Mouse (Mus musculus) neural tube, embryonic 13.5 days (tissue): ENCODE data around the gene Ddx47. TPM values are rescaled to one million over a fixed set of nuclear protein-coding genes. Genes with fewer than 3 reads are reported as not detected.
A peak's percentile ranks its signal among the peaks of the same experiment; 100 is the strongest.

ENCODE experiments used
- ATAC-seq: fragments of 200-750 bp; cut with Nextera tagmentation; 2 replicates; pipeline ENCODE4 v1.8.0; 2017; ENCODE audit warnings: low read depth, mild to moderate bottlenecking, moderate TSS enrichment, moderate library complexity
- H3K27ac ChIP-seq: fragments of 300-500 bp; sonication (generic); replicated peaks from 2 replicates; pipeline ENCODE4 v1.5.1; 2015; ENCODE audit warnings: moderate library complexity, mild to moderate bottlenecking, inconsistent platforms
- H3K27me3 ChIP-seq: fragments of 300-500 bp; sonication (generic); 2 replicates; pipeline ENCODE4 v1.6.1; 2015; ENCODE audit warnings: mild to moderate bottlenecking, inconsistent platforms
- H3K36me3 ChIP-seq: fragments of 300-500 bp; sonication (generic); 2 replicates; pipeline ENCODE4 v1.6.1; 2015; ENCODE audit warnings: mild to moderate bottlenecking, inconsistent platforms
- H3K4me1 ChIP-seq: fragments of 300-500 bp; sonication (generic); replicated peaks from 2 replicates; pipeline ENCODE4 v1.6.1; 2015; ENCODE audit warnings: inconsistent platforms
- H3K4me2 ChIP-seq: fragments of 300-500 bp; sonication (generic); 2 replicates; pipeline ENCODE4 v1.6.1; 2015; ENCODE audit warnings: inconsistent platforms, mild to moderate bottlenecking, moderate library complexity
- H3K4me3 ChIP-seq: fragments of 300-500 bp; sonication (generic); 2 replicates; pipeline ENCODE4 v1.5.1; 2015; ENCODE audit warnings: mild to moderate bottlenecking, inconsistent platforms
- H3K9ac ChIP-seq: fragments of 300-500 bp; sonication (generic); 2 replicates; pipeline ENCODE4 v1.6.1; 2015; ENCODE audit warnings: moderate library complexity, mild to moderate bottlenecking, inconsistent platforms
- H3K9me3 ChIP-seq: fragments of 300-500 bp; sonication (generic); 2 replicates; pipeline ENCODE4 v1.6.1; 2016; ENCODE audit warnings: inconsistent platforms
- WGBS: fragments of 180-500 bp; shearing (Covaris S2); methylation state at CpG from one replicate; pipeline ENCODE4 v1.1.7; 2015; 5-methylcytosine and 5-hydroxymethylcytosine counted together
- polyA plus RNA-seq: library from polyadenylated mRNA; unstranded; fragments of >200 nt; fragmentation: Nextera tagmentation; extraction: Ambion mirVana; gene quantifications from 2 replicates; pipeline ENCODE4 v1.2.1, GENCODE M21; 2015

Gene Ddx47
- polyA plus RNA-seq, 1 experiment from 2014 or later = 77.3 TPM

GRCm38 (mm10) chr6:135053789-135054188, 42.4 kb downstream of the Ddx47 start:
- H3K9me3 ChIP-seq = no peaks in the 10 kb centered on the region
- no peak overlapping the region for H3K9ac ChIP-seq
- no peaks in the 10 kb centered on the region for H3K27me3 ChIP-seq
- no peak overlapping the region for H3K4me3 ChIP-seq
- no peak overlapping the region for H3K27ac ChIP-seq
- H3K4me1 ChIP-seq = no peaks in the 10 kb centered on the region; the same call in 1 of the 2 replicates
- WGBS = 73% methylated on average over 3 of the region's 3 CpGs
- H3K36me3 ChIP-seq = no peaks in the 10 kb centered on the region
- no peak overlapping the region for H3K4me2 ChIP-seq
- no peak for ATAC-seq

DNA sequence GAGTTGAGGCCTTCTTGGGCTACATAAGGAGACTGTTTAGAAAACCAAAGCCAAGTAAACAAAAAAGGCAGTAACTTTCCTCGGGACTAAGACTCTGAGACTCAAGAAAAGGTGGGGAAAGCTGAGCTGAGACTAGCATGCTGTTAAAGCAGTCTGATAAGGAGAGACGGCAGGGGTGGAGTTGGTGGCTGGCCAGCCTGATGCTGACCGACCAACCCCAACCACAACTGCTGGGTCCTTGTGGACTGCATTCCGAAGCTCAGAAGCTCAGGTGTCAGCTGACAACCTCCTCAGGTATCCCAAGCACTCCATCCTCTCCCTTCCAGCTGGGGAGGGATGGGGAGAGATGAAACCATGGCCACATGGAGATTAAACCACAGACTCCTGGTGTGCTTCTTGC, 44.5 kb downstream of the Ddx47 start:
- Histone ChIP-seq H3K36me3 (no peaks in the 10 kb centered on the region), H3K27ac (no peak overlapping the region), H3K9ac (no peak overlapping the region), H3K4me1 (no peaks in the 10 kb centered on the region; the same call in 1 of the 2 replicates), H3K4me3 (no peak overlapping the region), H3K9me3 (no peaks in the 10 kb centered on the region), H3K4me2 (no peak overlapping the region), H3K27me3 (no peaks in the 10 kb centered on the region)
- no peak for ATAC-seq
- WGBS = 70% methylated on average over 4 of the region's 4 CpGs

GRCm38 (mm10) chr6:135060728-135061127, 49.3 kb downstream of the Ddx47 start:
- Histone ChIP-seq H3K4me1 (peaks cover 7% of the 10 kb centered on the region), H3K27ac (no peak overlapping the region), H3K4me2 (no peak overlapping the region), H3K36me3 (no peaks in the 10 kb centered on the region), H3K4me3 (no peak overlapping the region), H3K27me3 (peaks cover 6% of the 10 kb centered on the region), H3K9me3 (no peaks in the 10 kb centered on the region), H3K9ac (no peak overlapping the region)
- no peak for ATAC-seq
- 95% methylated on average over 4 of the region's 4 CpGs for WGBS

GRCm38 (mm10) chr6:135064621-135065020, 53.2 kb downstream of the Ddx47 start:
- no peak overlapping the region for H3K27ac ChIP-seq

GRCm38 (mm10) chr6:135065236-135065957, 54.0 kb downstream of the Ddx47 start, which contains the start of gene Gprc5a:
Gene Gprc5a (plus strand): TSS chr6:135065651.
- Histone ChIP-seq H3K4me3 (peak within 1 kb of the TSS; percentile 42), H3K9ac (peak within 1 kb of the TSS; percentile 69), H3K9me3 (no peaks in the 10 kb centered on the region), H3K27me3 (peaks cover 13% of the 10 kb centered on the region), H3K36me3 (no peaks in the 10 kb centered on the region), H3K27ac (no peak within 1 kb of the TSS), H3K4me2 (peak within 1 kb of the TSS; percentile 73), H3K4me1 (peaks cover 20% of the 10 kb centered on the region)
- under 1% methylated on average over 44 of the region's 44 CpGs for WGBS
- ATAC-seq = peak; percentile 47; the same call in 1 of the 2 replicates

More at GRCm38 (mm10) chr6:135064621-135065020, 53.2 kb downstream of the Ddx47 start:
- no peaks in the 10 kb centered on the region for H3K9me3 ChIP-seq
- ATAC-seq = no peak
- H3K9ac ChIP-seq = no peak overlapping the region
- 67% methylated on average over 12 of the region's 12 CpGs for WGBS
- 0 out of 2 replicates have a peak overlapping the region, but pooled peaks have one; percentile 73 for H3K4me2 ChIP-seq
- H3K36me3 ChIP-seq = no peaks in the 10 kb centered on the region
- H3K4me3 ChIP-seq = no peak overlapping the region
- peaks cover 13% of the 10 kb centered on the region for H3K27me3 ChIP-seq
- H3K4me1 ChIP-seq = peaks cover 20% of the 10 kb centered on the region

GRCm38 (mm10) chr6:135066795-135067445, 55.5 kb downstream of the Ddx47 start:
- WGBS = 13% methylated on average over 6 of the region's 6 CpGs
- H3K4me3 ChIP-seq = no peak overlapping the region
- no peak overlapping the region for H3K9ac ChIP-seq
- ATAC-seq = no peak
- H3K9me3 ChIP-seq = no peaks in the 10 kb centered on the region
- no peak overlapping the region for H3K27ac ChIP-seq
- no peaks in the 10 kb centered on the region for H3K36me3 ChIP-seq
- no peak overlapping the region for H3K4me2 ChIP-seq
- H3K27me3 ChIP-seq = peaks cover 13% of the 10 kb centered on the region
- H3K4me1 ChIP-seq = peaks cover 20% of the 10 kb centered on the region

DNA sequence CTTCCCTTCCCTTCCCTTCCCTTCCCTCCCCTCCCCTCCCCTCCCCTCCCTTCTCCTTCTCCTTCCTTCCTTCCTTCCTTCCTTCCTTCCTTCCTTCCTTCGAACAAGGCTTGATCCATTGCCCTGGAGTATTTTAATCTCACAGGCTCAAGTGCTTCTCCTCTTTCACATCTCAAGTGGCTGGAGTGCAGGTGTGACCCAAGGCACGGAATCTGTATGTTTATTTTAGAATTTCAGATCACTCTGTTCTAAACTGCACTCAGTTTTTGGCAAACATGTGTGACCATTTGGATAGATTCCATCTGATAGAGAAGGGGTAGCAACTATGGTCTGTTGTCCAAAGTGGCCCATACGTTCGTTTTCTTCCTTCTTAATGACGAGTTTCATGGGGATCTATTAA, 56.8 kb downstream of the Ddx47 start:
- 91% methylated on average over 5 of the region's 5 CpGs for WGBS
- Histone ChIP-seq H3K4me1 (peaks cover 20% of the 10 kb centered on the region), H3K4me2 (no peak overlapping the region), H3K9me3 (no peaks in the 10 kb centered on the region), H3K27ac (no peak overlapping the region), H3K4me3 (no peak overlapping the region), H3K9ac (no peak overlapping the region), H3K36me3 (no peaks in the 10 kb centered on the region), H3K27me3 (peaks cover 13% of the 10 kb centered on the region)
- ATAC-seq = no peak

GRCm38 (mm10) chr6:135069856-135070255, 58.4 kb downstream of the Ddx47 start:
- Histone ChIP-seq H3K9ac (no peak overlapping the region), H3K9me3 (no peaks in the 10 kb centered on the region), H3K36me3 (no peaks in the 10 kb centered on the region), H3K4me1 (peaks cover 20% of the 10 kb centered on the region), H3K27ac (no peak overlapping the region), H3K4me3 (no peak overlapping the region), H3K27me3 (peaks cover 13% of the 10 kb centered on the region), H3K4me2 (no peak overlapping the region)
- WGBS = 51% methylated on average over 6 of the region's 6 CpGs
- no peak for ATAC-seq

DNA sequence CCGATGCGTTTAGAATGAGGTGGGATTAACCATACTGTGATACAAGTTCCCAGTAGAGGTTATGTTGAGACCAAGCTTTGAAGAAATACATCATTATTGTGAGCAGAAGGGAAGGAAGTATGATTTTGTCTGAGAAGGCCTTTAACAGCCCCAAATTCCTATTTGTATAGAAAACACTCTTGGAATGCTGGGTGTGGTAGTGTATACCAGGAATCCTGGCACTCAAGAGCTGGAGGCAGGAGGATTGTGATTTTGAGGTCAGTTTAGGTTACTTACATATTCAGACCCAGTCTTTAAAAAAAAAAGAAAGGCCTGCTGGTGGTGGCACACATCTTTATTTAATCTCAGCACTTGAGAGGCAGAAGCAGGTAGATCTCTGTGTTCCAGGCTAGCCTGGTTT, 58.9 kb downstream of the Ddx47 start:
- Histone ChIP-seq H3K36me3 (no peaks in the 10 kb centered on the region), H3K27me3 (peaks cover 9% of the 10 kb centered on the region), H3K9ac (no peak overlapping the region), H3K4me3 (no peak overlapping the region), H3K27ac (no peak overlapping the region), H3K4me1 (peaks cover 16% of the 10 kb centered on the region), H3K4me2 (no peak overlapping the region), H3K9me3 (no peaks in the 10 kb centered on the region)
- WGBS = 94% methylated on average over 2 of the region's 2 CpGs
- ATAC-seq = no peak

Other genes starting within 250 kb of the Ddx47 start
- gene Dusp16, start 219.0 kb upstream of the Ddx47 start, polyA plus RNA-seq = 6.0 and 7.0 TPM in 2 replicates
- 3.5 and 4.1 TPM in 2 replicates for gene Crebl2, start 181.5 kb upstream of the Ddx47 start, polyA plus RNA-seq
- 37.1 and 39.1 TPM in 2 replicates for gene Gpr19, start 113.0 kb upstream of the Ddx47 start, polyA plus RNA-seq
- 21.7 and 24.1 TPM in 2 replicates for gene Cdkn1b, start 91.2 kb upstream of the Ddx47 start, polyA plus RNA-seq
- 3.0 and 4.6 TPM in 2 replicates for gene Apold1, start 29.9 kb upstream of the Ddx47 start, polyA plus RNA-seq
- gene Gprc5a, start 54.0 kb downstream of the Ddx47 start, polyA plus RNA-seq = 1.8 and 2.0 TPM in 2 replicates
- not detected in 2 replicates for gene Gprc5d, start 106.7 kb downstream of the Ddx47 start, polyA plus RNA-seq
- 82.9 and 92.2 TPM in 2 replicates for gene Fam234b, start 186.4 kb downstream of the Ddx47 start, polyA plus RNA-seq
- gene Hebp1, start 186.4 kb downstream of the Ddx47 start, polyA plus RNA-seq = 5.2 and 6.3 TPM in 2 replicates
- gene Gsg1, start 242.7 kb downstream of the Ddx47 start, polyA plus RNA-seq = 0.33 and 0.61 TPM in 2 replicates